Mouse (Mus musculus): ENCODE measurements around the gene Cdkl1. TPM values are rescaled to one million over a fixed set of nuclear protein-coding genes. Genes with fewer than 3 reads are reported as not detected.
A peak's percentile ranks its signal among the peaks of the same experiment; 100 is the strongest.

Gene Cdkl1
- polyA plus RNA-seq, 3 experiments from 2014 or later = not detected

GRCm38 (mm10) chr12:69744138-69744537 is 46.9 kb downstream of the Cdkl1 start:
- no peak for ATAC-seq

GRCm38 (mm10) chr12:69741965-69742364 is 49.1 kb downstream of the Cdkl1 start:
- no peak for ATAC-seq

- no peak for ATAC-seq
These were observed 57.1 kb downstream of the Cdkl1 start for GRCm38 (mm10) chr12:69733923-69734322.

GRCm38 (mm10) chr12:69733518-69733917 is 57.5 kb downstream of the Cdkl1 start:
- ATAC-seq = peak; percentile 98

- no peak for ATAC-seq
These were observed 58.8 kb downstream of the Cdkl1 start for GRCm38 (mm10) chr12:69732221-69732620.

- ATAC-seq = no peak
These were observed 60.8 kb downstream of the Cdkl1 start for GRCm38 (mm10) chr12:69730306-69730705.

GRCm38 (mm10) chr12:69729246-69729645 is 61.8 kb downstream of the Cdkl1 start:
- no peak for ATAC-seq

- peak; percentile 94 for ATAC-seq
These were observed 66.2 kb downstream of the Cdkl1 start, which contains the start of the genes L2hgdh and Atp5s for GRCm38 (mm10) chr12:69724711-69725460. Gene L2hgdh (minus strand): TSS chr12:69724873. Gene Atp5s (plus strand): TSS chr12:69724950.

GRCm38 (mm10) chr12:69724018-69724710 is 66.9 kb downstream of the Cdkl1 start:
- ATAC-seq = peak; percentile 44

- ATAC-seq = no peak
These were observed 67.7 kb downstream of the Cdkl1 start for GRCm38 (mm10) chr12:69723376-69723775.

- no peak for ATAC-seq
These were observed 68.2 kb downstream of the Cdkl1 start for GRCm38 (mm10) chr12:69722857-69723256.

GRCm38 (mm10) chr12:69713628-69714027 is 77.4 kb downstream of the Cdkl1 start:
- no peak for ATAC-seq

- ATAC-seq = no peak
These were observed 86.1 kb downstream of the Cdkl1 start for GRCm38 (mm10) chr12:69704799-69705458.

- ATAC-seq = no peak
These were observed 92.7 kb downstream of the Cdkl1 start for GRCm38 (mm10) chr12:69698352-69698751.

Other genes with a start within 250 kb of the Cdkl1 start
- 10 to 100 TPM; 12.5 to 22.1 (median 14.0) TPM for gene Vcpkmt, start 208.2 kb downstream of the Cdkl1 start, polyA plus RNA-seq (2017; shearing (Covaris generic))
- gene Sos2, start 109.4 kb downstream of the Cdkl1 start, polyA plus RNA-seq (2017; shearing (Covaris generic)) = 10 to 100 TPM; 13.4 to 23.9 (median 14.5) TPM
- gene L2hgdh, start 66.4 kb downstream of the Cdkl1 start, polyA plus RNA-seq (2017; shearing (Covaris generic)) = 1 to 10 TPM; 2.8 to 3.2 (median 2.9) TPM
- 10 to 100 TPM; 12.0 to 17.0 (median 14.8) TPM for gene Atp5s, start 66.3 kb downstream of the Cdkl1 start, polyA plus RNA-seq (2017; shearing (Covaris generic))
- under 1 TPM; 0.10 to 0.75 (median 0.42) TPM for gene Atl1, start 101.3 kb upstream of the Cdkl1 start, polyA plus RNA-seq (2017; shearing (Covaris generic))
- 1 to 10 TPM; 1.1 to 4.8 (median 4.6) TPM for gene Map4k5, start 101.9 kb upstream of the Cdkl1 start, polyA plus RNA-seq (2017; shearing (Covaris generic))
- gene Sav1, start 195.7 kb upstream of the Cdkl1 start, polyA plus RNA-seq (2017; shearing (Covaris generic)) = 1 to 10 TPM; 2.9 to 3.5 (median 3.3) TPM